Mouse (Mus musculus): ENCODE measurements around the gene Rftn1. TPM values are rescaled to one million over a fixed set of nuclear protein-coding genes. Genes with fewer than 3 reads are reported as not detected.

Gene Rftn1
- polyA plus RNA-seq (2012; rRNA removed), result 14.2 and 15.0 TPM in 2 replicates
- 14.6 and 15.9 TPM in 2 replicates for polyA plus RNA-seq (2014; fragmentation: Nextera tagmentation; extraction: Ambion mirVana)

- no peaks in the 10 kb centered on the region for H3K9me3 ChIP-seq (ENCODE audit: control insufficient read depth, low read length)
- H3K27me3 ChIP-seq (ENCODE audit: control insufficient read depth, insufficient read depth, low read length), result no peaks in the 10 kb centered on the region; the same call in 1 of the 2 replicates
- H3K27ac ChIP-seq (replicated peaks; ENCODE audit: low read depth, low read length), result no peak within 1 kb of the TSS
- 0 out of 2 replicates have a peak, but pooled peaks cover 3% of the 10 kb centered on the region for H3K4me1 ChIP-seq (ENCODE audit: control insufficient read depth, insufficient read depth, low read length)
- peak within 1 kb of the TSS; percentile 66 for H3K4me3 ChIP-seq (replicated peaks; ENCODE audit: low read length)
- under 1% methylated on average over 64 of the region's 79 CpGs for WGBS
- peak within 1 kb of the TSS; percentile 74 for H3K9ac ChIP-seq (ENCODE audit: low read depth, low read length, severe bottlenecking)
- H3K36me3 ChIP-seq (ENCODE audit: control insufficient read depth, insufficient read depth, low read length), result no peaks in the 10 kb centered on the region
- DNase-seq (ENCODE audit: low spot score) (no peak), ATAC-seq (ENCODE audit: low FRiP score, low read depth) (peak; percentile 51)
- peak within 1 kb of the TSS; percentile 99 for H3K4me2 ChIP-seq (replicated peaks; ENCODE audit: low read depth, low read length, severe bottlenecking)
- TF ChIP-seq POLR2A (IDR thresholded peaks at IDR 0.05; ENCODE audit: borderline replicate concordance, extremely low read depth, insufficient read depth, insufficient read length), result no peak
These were observed at the start of gene Rftn1 for GRCm38 (mm10) chr17:50190131-50191015. Gene Rftn1, minus strand, starts transcription at chr17:50190674.

DNA sequence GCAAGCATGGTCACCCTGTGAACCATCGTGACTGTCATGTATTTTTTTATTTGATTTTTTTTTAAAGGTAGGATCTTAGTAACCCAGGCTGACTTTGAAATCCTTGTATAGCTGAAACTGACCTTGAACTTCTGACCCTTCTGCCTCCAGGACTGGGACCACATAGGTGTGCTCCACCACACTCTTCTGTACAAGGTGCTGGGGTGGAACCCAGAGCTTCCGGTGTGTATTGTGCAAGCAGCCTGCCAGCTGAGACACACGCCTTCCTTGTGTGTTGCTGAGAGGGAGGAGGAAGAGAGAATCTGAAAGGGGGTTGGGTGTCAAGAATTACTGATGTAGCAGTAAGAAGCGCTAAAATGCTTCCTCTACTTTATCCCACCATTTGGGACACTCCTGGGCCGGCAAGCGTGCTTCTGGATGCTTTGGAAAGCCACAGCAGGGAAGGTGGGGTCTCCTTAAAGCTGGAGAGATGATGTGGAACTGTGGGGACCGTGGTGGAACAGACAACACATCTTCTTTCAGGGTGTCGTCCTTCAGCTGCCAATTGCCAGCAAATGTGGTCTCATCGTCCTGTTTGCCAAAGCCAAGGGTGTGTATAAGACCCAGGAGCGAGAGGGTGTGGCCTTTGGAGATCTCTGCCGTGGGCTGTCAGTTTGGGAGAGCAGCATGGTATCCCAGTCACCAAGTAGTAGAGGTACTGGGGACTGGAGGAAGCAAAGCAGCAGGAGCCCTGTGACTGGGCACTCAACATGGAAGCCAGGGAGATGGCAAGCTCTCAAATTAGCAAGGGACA lies 47.5 kb upstream of the Rftn1 start:
- ATAC-seq (ENCODE audit: low FRiP score, low read depth) (no peak), DNase-seq (ENCODE audit: low spot score) (no peak)
- Histone ChIP-seq H3K9me3 (ENCODE audit: control insufficient read depth, low read length) (no peaks in the 10 kb centered on the region), H3K27ac (replicated peaks; ENCODE audit: low read depth, low read length) (no peak overlapping the region), H3K36me3 (ENCODE audit: control insufficient read depth, insufficient read depth, low read length) (no peaks in the 10 kb centered on the region), H3K9ac (ENCODE audit: low read depth, low read length, severe bottlenecking) (no peak overlapping the region), H3K4me3 (replicated peaks; ENCODE audit: low read length) (no peak overlapping the region), H3K4me1 (ENCODE audit: control insufficient read depth, insufficient read depth, low read length) (no peaks in the 10 kb centered on the region), H3K4me2 (replicated peaks; ENCODE audit: low read depth, low read length, severe bottlenecking) (no peak overlapping the region), H3K27me3 (ENCODE audit: control insufficient read depth, insufficient read depth, low read length) (no peaks in the 10 kb centered on the region; the same call in 1 of the 2 replicates)
- TF ChIP-seq POLR2A (IDR thresholded peaks at IDR 0.05; ENCODE audit: borderline replicate concordance, extremely low read depth, insufficient read depth, insufficient read length), result no peak
- 67% methylated on average over 11 of the region's 11 CpGs for WGBS

- Histone ChIP-seq H3K36me3 (ENCODE audit: control insufficient read depth, insufficient read depth, low read length) (no peaks in the 10 kb centered on the region), H3K4me1 (ENCODE audit: control insufficient read depth, insufficient read depth, low read length) (no peaks in the 10 kb centered on the region), H3K9me3 (ENCODE audit: control insufficient read depth, low read length) (no peaks in the 10 kb centered on the region), H3K4me2 (replicated peaks; ENCODE audit: low read depth, low read length, severe bottlenecking) (no peak overlapping the region), H3K9ac (ENCODE audit: low read depth, low read length, severe bottlenecking) (no peak overlapping the region), H3K4me3 (replicated peaks; ENCODE audit: low read length) (no peak overlapping the region), H3K27me3 (ENCODE audit: control insufficient read depth, insufficient read depth, low read length) (no peaks in the 10 kb centered on the region; the same call in 1 of the 2 replicates), H3K27ac (replicated peaks; ENCODE audit: low read depth, low read length) (no peak overlapping the region)
- peak; percentile 81 for ATAC-seq (ENCODE audit: low FRiP score, low read depth)
- WGBS, result 8% methylated on average over 8 of the region's 8 CpGs
- peak; percentile 71 for DNase-seq (ENCODE audit: low spot score)
- no peak for TF ChIP-seq POLR2A (IDR thresholded peaks at IDR 0.05; ENCODE audit: borderline replicate concordance, extremely low read depth, insufficient read depth, insufficient read length)
These were observed 46.9 kb upstream of the Rftn1 start for GRCm38 (mm10) chr17:50237436-50237709.

GRCm38 (mm10) chr17:50236702-50237435 lies 46.4 kb upstream of the Rftn1 start:
- WGBS, result 50% methylated on average over 9 of the region's 9 CpGs
- Histone ChIP-seq H3K9me3 (ENCODE audit: control insufficient read depth, low read length) (no peaks in the 10 kb centered on the region), H3K4me3 (replicated peaks; ENCODE audit: low read length) (no peak overlapping the region), H3K27ac (replicated peaks; ENCODE audit: low read depth, low read length) (no peak overlapping the region), H3K4me1 (ENCODE audit: control insufficient read depth, insufficient read depth, low read length) (no peaks in the 10 kb centered on the region), H3K36me3 (ENCODE audit: control insufficient read depth, insufficient read depth, low read length) (no peaks in the 10 kb centered on the region), H3K4me2 (replicated peaks; ENCODE audit: low read depth, low read length, severe bottlenecking) (no peak overlapping the region), H3K9ac (ENCODE audit: low read depth, low read length, severe bottlenecking) (no peak overlapping the region), H3K27me3 (ENCODE audit: control insufficient read depth, insufficient read depth, low read length) (no peaks in the 10 kb centered on the region; the same call in 1 of the 2 replicates)
- DNase-seq (ENCODE audit: low spot score) (no peak), ATAC-seq (ENCODE audit: low FRiP score, low read depth) (no peak)
- TF ChIP-seq POLR2A (IDR thresholded peaks at IDR 0.05; ENCODE audit: borderline replicate concordance, extremely low read depth, insufficient read depth, insufficient read length), result no peak

Data from limb, embryonic 14.5 days (tissue).